Mouse (Mus musculus) liver, adult 2 months (tissue): ENCODE results near the gene Mllt6.

Experiments
- CTCF ChIP-seq: fragments of 200-500 bp; IDR thresholded peaks from 2 replicates; pipeline ENCODE4 v1.5.1; 2011; ENCODE audit warnings: low read depth, low read length, control low read depth
- POLR2A ChIP-seq: fragments of 200-500 bp; IDR thresholded peaks from 2 replicates; pipeline ENCODE4 v1.6.1; 2011; ENCODE audit warnings: low read length, control low read depth; ENCODE audit not compliant: insufficient read depth; ENCODE audit errors: extremely low read depth

DNA sequence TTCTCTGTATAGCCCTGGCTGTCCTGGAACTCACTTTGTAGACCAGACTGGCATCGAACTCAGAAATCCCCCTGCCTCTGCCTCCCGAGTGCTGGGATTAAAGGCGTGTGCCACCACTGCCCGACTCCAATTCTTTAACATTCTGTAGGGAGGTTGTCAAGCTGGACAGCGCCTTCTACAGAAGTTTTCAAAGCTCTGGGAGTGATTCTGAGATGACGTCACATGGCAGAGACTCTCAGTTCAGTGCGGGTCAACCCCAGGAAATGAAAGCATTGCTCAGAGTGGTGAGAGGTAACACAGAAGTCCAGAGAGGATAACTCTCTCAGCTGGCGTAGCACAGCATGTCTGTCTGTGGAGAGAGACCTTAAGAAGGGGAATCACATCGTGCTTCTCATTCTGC is 40.0 kb upstream of the Mllt6 start:
- TF ChIP-seq CTCF = no peak
- no peak for TF ChIP-seq POLR2A
